Mouse (Mus musculus) G1E (cell line): ENCODE measurements around the gene Agpat3. TPM values are rescaled to one million over a fixed set of nuclear protein-coding genes. Genes with fewer than 3 reads are reported as not detected.

Experiments
- ATAC-seq: 2 replicates; pipeline ENCODE4 v1.8.0; 2016; ENCODE audit warnings: mild to moderate bottlenecking; ENCODE audit not compliant: insufficient number of reproducible peaks, poor library complexity, low FRiP score, severe bottlenecking; ENCODE audit errors: extremely low read depth
- DNase-seq: peaks from one replicate; pipeline ENCODE4 v3.0.0; 2012; ENCODE audit warnings: low spot score
- H3K27me3 ChIP-seq: 2 replicates; pipeline ENCODE4 v1.6.1; 2012; ENCODE audit warnings: mild to moderate bottlenecking, low read length, inconsistent platforms; ENCODE audit not compliant: insufficient read depth
- H3K36me3 ChIP-seq: replicated peaks from 2 replicates; pipeline ENCODE3; 2012; ENCODE audit warnings: mild to moderate bottlenecking, inconsistent platforms
- H3K4me1 ChIP-seq: 2 replicates; pipeline ENCODE4 v1.6.1; 2012; ENCODE audit warnings: low read depth, low read length, inconsistent platforms, mixed read lengths; ENCODE audit not compliant: insufficient read depth
- H3K4me3 ChIP-seq: 2 replicates; pipeline ENCODE4 v1.5.1; 2012; ENCODE audit warnings: low read depth, mild to moderate bottlenecking, inconsistent platforms, low read length, moderate library complexity, mixed read lengths
- H3K9me3 ChIP-seq: replicated peaks from 2 replicates; pipeline ENCODE4 v1.6.1; 2012; ENCODE audit warnings: inconsistent platforms
- CTCF ChIP-seq: IDR thresholded peaks from 2 replicates; pipeline ENCODE4 v1.5.1; 2012; ENCODE audit warnings: low read depth, low read length, inconsistent platforms, mixed read lengths
- GATA1 ChIP-seq: IDR thresholded peaks from 2 replicates; pipeline ENCODE4 v1.6.1; 2012; ENCODE audit warnings: borderline replicate concordance, low read length, inconsistent platforms, mixed read lengths
- GATA2 ChIP-seq: IDR thresholded peaks from 2 replicates; pipeline ENCODE4 v1.6.1; 2012; ENCODE audit warnings: low read depth, low read length, inconsistent platforms, borderline replicate concordance
- POLR2AphosphoS5 ChIP-seq: IDR thresholded peaks from 2 replicates; pipeline ENCODE4 v1.6.1; 2012; ENCODE audit warnings: low read depth, low read length, inconsistent platforms; ENCODE audit not compliant: insufficient replicate concordance
- TAL1 ChIP-seq: conservative IDR thresholded peaks from 2 replicates; pipeline ENCODE4 v1.6.1; 2012; ENCODE audit warnings: low read depth, low read length, inconsistent platforms, mixed read lengths
- polyA plus RNA-seq: library from polyadenylated mRNA; stranded (reverse); fragments of >175 nt; gene quantifications from 2 replicates; pipeline ENCODE4 v1.2.3, GENCODE M21; 2012
- total RNA-seq, 2 experiments: library from RNA; stranded (forward) in 1 of 2; stranded (reverse) in 1 of 2; fragments of 200-1000 nt in 1 of 2; fragments of >200 nt in 1 of 2; fragmentation: Nextera tagmentation in 1 of 2; gene quantifications; 2 replicates each; pipeline ENCODE4 v1.2.3; 2014 to 2017

Gene Agpat3
- total and polyA plus RNA-seq, 3 experiments = 2.3 to 2.9 (median 2.3) TPM

- peaks cover 21% of the 10 kb centered on the region for H3K4me1 ChIP-seq
- ATAC-seq (no peak; the same call in 1 of the 2 replicates), DNase-seq (peak; percentile 35)
- TF ChIP-seq GATA2 = no peak
- TF ChIP-seq TAL1 = no peak
- TF ChIP-seq CTCF = no peak
- TF ChIP-seq GATA1 = no peak
- TF ChIP-seq POLR2AphosphoS5 = no peak
- no peaks in the 10 kb centered on the region for H3K9me3 ChIP-seq
- no peaks in the 10 kb centered on the region for H3K36me3 ChIP-seq
- H3K4me3 ChIP-seq = peak overlapping the region; percentile 48; the same call in 1 of the 2 replicates
- peaks cover 31% of the 10 kb centered on the region for H3K27me3 ChIP-seq
Observed at GRCm38 (mm10) chr10:78272932-78273331, 79.4 kb downstream of the Agpat3 start.

GRCm38 (mm10) chr10:78265881-78266280 lies 86.4 kb downstream of the Agpat3 start:
- DNase-seq = no peak
- no peaks in the 10 kb centered on the region for H3K36me3 ChIP-seq
- no peaks in the 10 kb centered on the region for H3K9me3 ChIP-seq
- no peak for ATAC-seq
- peaks cover 58% of the 10 kb centered on the region for H3K27me3 ChIP-seq
- H3K4me1 ChIP-seq = 0 out of 2 replicates have a peak, but pooled peaks cover under 1% of the 10 kb centered on the region
- H3K4me3 ChIP-seq = no peak overlapping the region
- TF ChIP-seq POLR2AphosphoS5 (no peak), CTCF (no peak), TAL1 (no peak), GATA1 (no peak), GATA2 (no peak)

GRCm38 (mm10) chr10:78264735-78265134 lies 87.6 kb downstream of the Agpat3 start:
- H3K36me3 ChIP-seq = no peaks in the 10 kb centered on the region
- ATAC-seq (no peak), DNase-seq (peak; percentile 19)
- peaks cover 2% of the 10 kb centered on the region; the same call in 1 of the 2 replicates for H3K4me1 ChIP-seq
- no peak for TF ChIP-seq GATA1
- no peak for TF ChIP-seq GATA2
- TF ChIP-seq TAL1 = no peak
- no peak for TF ChIP-seq POLR2AphosphoS5
- TF ChIP-seq CTCF = no peak
- peaks cover 61% of the 10 kb centered on the region for H3K27me3 ChIP-seq
- no peak overlapping the region for H3K4me3 ChIP-seq
- H3K9me3 ChIP-seq = no peaks in the 10 kb centered on the region

- no peak for ATAC-seq
- Histone ChIP-seq H3K4me3 (no peak overlapping the region), H3K27me3 (peaks cover 54% of the 10 kb centered on the region), H3K9me3 (no peaks in the 10 kb centered on the region), H3K36me3 (no peaks in the 10 kb centered on the region), H3K4me1 (peaks cover 2% of the 10 kb centered on the region; the same call in 1 of the 2 replicates)
- TF ChIP-seq TAL1 (no peak), GATA2 (no peak), CTCF (no peak), GATA1 (no peak), POLR2AphosphoS5 (no peak)
- DNase-seq = no peak
Observed at GRCm38 (mm10) chr10:78260916-78261650, 91.2 kb downstream of the Agpat3 start.

- no peak for ATAC-seq
- Histone ChIP-seq H3K36me3 (no peaks in the 10 kb centered on the region), H3K4me3 (no peak overlapping the region), H3K9me3 (no peaks in the 10 kb centered on the region), H3K27me3 (peaks cover 59% of the 10 kb centered on the region), H3K4me1 (peaks cover 4% of the 10 kb centered on the region; the same call in 1 of the 2 replicates)
- no peak for DNase-seq
- TF ChIP-seq TAL1 (no peak), GATA1 (no peak), POLR2AphosphoS5 (no peak), CTCF (no peak)
Observed at GRCm38 (mm10) chr10:78260322-78260721, 92.0 kb downstream of the Agpat3 start.

GRCm38 (mm10) chr10:78259702-78260101 lies 92.6 kb downstream of the Agpat3 start:
- Histone ChIP-seq H3K4me1 (peaks cover 4% of the 10 kb centered on the region; the same call in 1 of the 2 replicates), H3K9me3 (no peaks in the 10 kb centered on the region), H3K27me3 (peaks cover 54% of the 10 kb centered on the region), H3K36me3 (no peaks in the 10 kb centered on the region), H3K4me3 (no peak overlapping the region)
- no peak for ATAC-seq
- no peak for DNase-seq
- TF ChIP-seq POLR2AphosphoS5 (no peak), GATA2 (no peak)

GRCm38 (mm10) chr10:78259230-78259629 lies 93.1 kb downstream of the Agpat3 start:
- no peak for DNase-seq

More at GRCm38 (mm10) chr10:78259230-78259629, 93.1 kb downstream of the Agpat3 start:
- H3K36me3 ChIP-seq = no peaks in the 10 kb centered on the region
- H3K9me3 ChIP-seq = no peaks in the 10 kb centered on the region
- H3K4me3 ChIP-seq = no peak overlapping the region
- no peak for TF ChIP-seq CTCF
- TF ChIP-seq TAL1 = no peak
- H3K4me1 ChIP-seq = peaks cover 4% of the 10 kb centered on the region; the same call in 1 of the 2 replicates
- ATAC-seq = no peak
- H3K27me3 ChIP-seq = peaks cover 54% of the 10 kb centered on the region
